Mouse (Mus musculus): ENCODE results near the gene Rdx. TPM values are rescaled to one million over a fixed set of nuclear protein-coding genes. Genes with fewer than 3 reads are reported as not detected.
A peak's percentile ranks its signal among the peaks of the same experiment; 100 is the strongest.

Gene Rdx
- 72.5 and 81.2 TPM in 2 replicates for polyA plus RNA-seq (2015; fragmentation: Nextera tagmentation; extraction: Ambion mirVana)

- Histone ChIP-seq H3K4me2 (peak within 1 kb of the TSS; percentile 69), H3K9me3 (replicated peaks) (no peaks in the 10 kb centered on the region), H3K27ac (replicated peaks) (peak within 1 kb of the TSS; percentile 98), H3K4me1 (peaks cover 24% of the 10 kb centered on the region), H3K27me3 (replicated peaks) (no peaks in the 10 kb centered on the region), H3K4me3 (replicated peaks) (peak within 1 kb of the TSS; percentile 94), H3K9ac (replicated peaks) (peak within 1 kb of the TSS; percentile 95), H3K36me3 (no peaks in the 10 kb centered on the region)
- peak; percentile 26; the same call in 1 of the 2 replicates for ATAC-seq (ENCODE audit: low FRiP score)
- 1% methylated on average over 17 of the region's 17 CpGs for WGBS
Measured at GRCm38 (mm10) chr9:52047129-52047820, at the start of gene Rdx. TSS of gene Rdx (plus strand) at chr9:52047173.

GRCm38 (mm10) chr9:52003501-52003900, 43.5 kb upstream of the Rdx start:
- Histone ChIP-seq H3K27ac (replicated peaks) (no peak overlapping the region), H3K27me3 (replicated peaks) (no peaks in the 10 kb centered on the region), H3K9ac (replicated peaks) (no peak overlapping the region), H3K4me3 (replicated peaks) (no peak overlapping the region), H3K4me2 (no peak overlapping the region), H3K4me1 (no peaks in the 10 kb centered on the region), H3K9me3 (replicated peaks) (no peaks in the 10 kb centered on the region), H3K36me3 (no peaks in the 10 kb centered on the region)
- ATAC-seq (ENCODE audit: low FRiP score) = no peak
- WGBS = 60% methylated on average over 4 of the region's 4 CpGs

DNA sequence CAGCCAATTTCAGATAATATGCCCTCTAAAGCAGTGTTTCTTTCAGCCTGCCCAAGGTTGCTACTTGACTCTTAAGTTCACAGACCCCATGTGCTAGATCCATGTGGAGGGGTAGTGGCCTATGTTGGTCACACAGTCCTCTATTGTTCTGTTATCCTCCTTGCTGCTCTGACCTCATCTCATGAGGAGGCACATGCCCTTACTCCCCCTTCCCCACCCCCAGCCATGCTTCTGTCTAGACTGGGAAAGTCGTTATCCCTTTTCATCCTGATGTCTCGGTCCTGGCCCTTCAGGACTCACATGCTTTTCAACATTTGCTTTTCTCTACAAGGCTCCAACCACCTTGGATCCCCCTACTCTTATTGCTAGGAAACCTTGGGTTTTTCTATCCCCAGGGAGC, 39.6 kb upstream of the Rdx start:
- no peak overlapping the region for H3K27ac ChIP-seq (replicated peaks)
- no peak for ATAC-seq (ENCODE audit: low FRiP score)
- no peak overlapping the region for H3K4me3 ChIP-seq (replicated peaks)
- H3K27me3 ChIP-seq (replicated peaks) = no peaks in the 10 kb centered on the region
- WGBS = 54% methylated on average over 2 of the region's 2 CpGs
- H3K9ac ChIP-seq (replicated peaks) = no peak overlapping the region
- H3K4me1 ChIP-seq = no peaks in the 10 kb centered on the region
- no peaks in the 10 kb centered on the region for H3K36me3 ChIP-seq
- no peaks in the 10 kb centered on the region for H3K9me3 ChIP-seq (replicated peaks)
- no peak overlapping the region for H3K4me2 ChIP-seq

DNA sequence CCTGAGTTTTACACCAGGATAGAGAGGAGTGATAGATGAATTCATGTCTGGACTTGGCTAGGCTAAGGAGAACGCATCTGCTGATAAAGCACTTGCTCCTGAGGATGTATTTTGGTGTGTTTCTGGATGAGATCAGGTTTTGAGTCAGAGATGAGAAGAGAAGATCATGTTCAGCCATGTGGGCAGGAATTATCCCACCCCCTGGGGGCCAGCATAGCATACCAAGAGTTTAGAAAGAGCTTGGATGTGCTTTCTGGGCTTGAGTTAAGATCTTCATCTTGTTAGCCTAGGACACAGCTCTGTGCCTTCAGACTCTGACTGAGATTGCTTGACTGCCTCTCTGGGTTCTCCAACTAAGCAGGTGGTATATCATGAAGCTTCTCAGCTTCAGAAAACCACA, 38.5 kb upstream of the Rdx start:
- no peaks in the 10 kb centered on the region for H3K27me3 ChIP-seq (replicated peaks)
- ATAC-seq (ENCODE audit: low FRiP score) = no peak
- no peak overlapping the region for H3K4me3 ChIP-seq (replicated peaks)
- H3K9ac ChIP-seq (replicated peaks) = no peak overlapping the region
- H3K27ac ChIP-seq (replicated peaks) = no peak overlapping the region
- whole genome bisulfite sequencing = 97% methylated on average over 1 of the region's 1 CpGs
- H3K4me2 ChIP-seq = no peak overlapping the region
- no peaks in the 10 kb centered on the region for H3K36me3 ChIP-seq
- no peaks in the 10 kb centered on the region for H3K4me1 ChIP-seq
- H3K9me3 ChIP-seq (replicated peaks) = no peaks in the 10 kb centered on the region

DNA sequence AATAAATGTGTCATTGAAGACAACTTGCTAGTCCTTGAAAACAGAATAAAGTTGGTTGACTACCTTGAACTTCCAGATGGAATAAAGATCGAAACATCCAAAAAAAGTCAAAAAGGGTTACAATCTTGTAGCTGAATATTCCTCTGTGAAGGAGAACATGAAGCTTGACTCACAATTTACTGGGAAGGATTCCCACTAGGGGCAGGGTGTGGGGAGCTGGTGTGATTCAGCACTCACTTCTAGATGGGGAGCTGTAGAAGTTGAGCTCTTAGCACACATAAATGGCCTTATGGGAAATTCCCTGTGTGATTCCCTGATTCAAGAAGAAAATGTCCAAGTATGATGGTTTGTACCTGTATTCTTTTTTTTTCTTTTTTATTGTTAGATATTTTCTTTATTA, 34.7 kb upstream of the Rdx start:
- no peak for ATAC-seq (ENCODE audit: low FRiP score)
- no peaks in the 10 kb centered on the region for H3K4me1 ChIP-seq
- H3K4me3 ChIP-seq (replicated peaks) = no peak overlapping the region
- H3K9ac ChIP-seq (replicated peaks) = no peak overlapping the region
- H3K27me3 ChIP-seq (replicated peaks) = no peaks in the 10 kb centered on the region
- H3K9me3 ChIP-seq (replicated peaks) = no peaks in the 10 kb centered on the region
- H3K4me2 ChIP-seq = no peak overlapping the region
- H3K27ac ChIP-seq (replicated peaks) = no peak overlapping the region
- H3K36me3 ChIP-seq = no peaks in the 10 kb centered on the region
- WGBS = 93% methylated on average over 1 of the region's 1 CpGs

GRCm38 (mm10) chr9:52012781-52013436, 34.1 kb upstream of the Rdx start:
- no peak for ATAC-seq (ENCODE audit: low FRiP score)
- H3K4me1 ChIP-seq = no peaks in the 10 kb centered on the region
- no peaks in the 10 kb centered on the region for H3K36me3 ChIP-seq
- H3K4me3 ChIP-seq (replicated peaks) = no peak overlapping the region
- no peak overlapping the region for H3K4me2 ChIP-seq
- WGBS = 91% methylated on average over 5 of the region's 5 CpGs
- no peaks in the 10 kb centered on the region for H3K27me3 ChIP-seq (replicated peaks)
- no peak overlapping the region for H3K9ac ChIP-seq (replicated peaks)
- no peak overlapping the region for H3K27ac ChIP-seq (replicated peaks)
- H3K9me3 ChIP-seq (replicated peaks) = no peaks in the 10 kb centered on the region

DNA sequence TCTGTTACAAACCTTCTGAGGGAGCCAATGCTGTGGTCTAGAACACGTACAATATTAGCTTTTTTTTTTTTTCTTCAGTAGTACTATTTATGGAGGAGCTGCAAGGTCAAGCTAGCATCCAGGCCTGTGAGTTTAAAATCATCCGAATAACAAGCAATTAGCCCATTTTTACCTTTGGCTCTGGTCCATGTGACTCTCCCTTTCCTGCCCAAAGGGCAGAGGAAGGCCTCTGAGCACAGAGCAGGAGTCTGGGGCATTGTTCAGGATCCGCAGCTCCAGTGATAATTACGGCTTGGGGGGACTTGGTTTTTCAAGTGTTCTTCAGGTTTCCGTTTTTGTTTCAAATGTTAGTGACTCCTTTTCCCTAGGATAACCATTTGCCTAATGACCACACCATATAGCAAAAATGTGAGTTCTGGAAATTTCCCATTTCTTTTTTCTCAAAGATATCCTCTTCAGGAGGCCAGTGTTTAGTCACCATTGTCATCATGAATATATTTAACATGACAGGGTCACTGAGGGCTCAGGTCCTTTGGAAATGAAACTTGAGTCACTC, 33.0 kb upstream of the Rdx start:
- Histone ChIP-seq H3K27ac (replicated peaks) (no peak overlapping the region), H3K4me3 (replicated peaks) (no peak overlapping the region), H3K4me1 (no peaks in the 10 kb centered on the region), H3K9ac (replicated peaks) (no peak overlapping the region), H3K4me2 (no peak overlapping the region), H3K9me3 (replicated peaks) (no peaks in the 10 kb centered on the region), H3K27me3 (replicated peaks) (no peaks in the 10 kb centered on the region), H3K36me3 (no peaks in the 10 kb centered on the region)
- ATAC-seq (ENCODE audit: low FRiP score) = no peak
- WGBS = 71% methylated on average over 5 of the region's 5 CpGs

DNA sequence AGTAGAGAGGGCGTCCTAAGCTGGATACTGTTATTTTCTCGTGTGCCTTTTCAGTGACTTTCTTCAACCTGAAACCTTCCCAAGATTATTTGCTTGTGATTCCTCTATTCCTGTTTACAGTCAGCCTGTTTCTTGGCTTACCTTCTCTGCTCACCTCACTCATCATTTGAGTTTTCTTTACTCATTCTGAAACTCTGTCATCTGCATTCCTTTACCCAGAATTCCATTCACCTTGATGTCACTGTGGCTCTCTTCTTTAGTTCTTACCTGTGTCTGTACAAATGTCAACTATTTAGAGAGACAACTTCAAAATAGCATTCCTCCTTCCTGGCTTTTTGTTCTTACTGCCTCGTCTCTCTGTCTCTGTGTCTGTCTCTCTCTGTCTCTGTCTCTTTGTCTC, 29.9 kb upstream of the Rdx start:
- Histone ChIP-seq H3K9me3 (replicated peaks) (no peaks in the 10 kb centered on the region), H3K9ac (replicated peaks) (no peak overlapping the region), H3K27ac (replicated peaks) (no peak overlapping the region), H3K27me3 (replicated peaks) (no peaks in the 10 kb centered on the region), H3K4me3 (replicated peaks) (no peak overlapping the region), H3K4me2 (no peak overlapping the region), H3K36me3 (no peaks in the 10 kb centered on the region), H3K4me1 (no peaks in the 10 kb centered on the region)
- WGBS = 87% methylated on average over 3 of the region's 3 CpGs
- no peak for ATAC-seq (ENCODE audit: low FRiP score)

- no peak for ATAC-seq (ENCODE audit: low FRiP score)
- no peaks in the 10 kb centered on the region for H3K27me3 ChIP-seq (replicated peaks)
- no peaks in the 10 kb centered on the region for H3K4me1 ChIP-seq
- no peak overlapping the region for H3K4me3 ChIP-seq (replicated peaks)
- H3K9ac ChIP-seq (replicated peaks) = no peak overlapping the region
- H3K4me2 ChIP-seq = no peak overlapping the region
- H3K9me3 ChIP-seq (replicated peaks) = no peaks in the 10 kb centered on the region
- H3K36me3 ChIP-seq = no peaks in the 10 kb centered on the region
- WGBS = 92% methylated on average over 2 of the region's 2 CpGs
- no peak overlapping the region for H3K27ac ChIP-seq (replicated peaks)
Measured at GRCm38 (mm10) chr9:52017824-52018223, 29.1 kb upstream of the Rdx start.

DNA sequence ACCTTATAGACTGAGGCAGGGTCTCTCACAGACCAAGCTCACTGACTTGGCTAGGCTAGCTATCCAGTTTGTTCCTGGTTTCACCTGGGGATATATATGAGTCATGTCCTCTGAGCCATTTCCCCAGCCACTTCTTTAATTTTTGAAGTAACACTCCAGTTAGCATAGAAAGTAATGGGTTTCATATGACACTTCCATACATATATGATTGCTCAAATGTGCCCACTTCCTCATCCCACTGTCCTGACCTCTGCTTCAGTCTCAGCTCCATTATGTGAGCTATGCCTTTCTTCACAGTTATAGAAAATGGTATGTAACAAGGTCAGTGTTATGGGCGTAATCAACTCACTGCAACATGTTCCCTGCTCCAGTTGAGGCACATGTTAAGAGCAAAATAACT, 28.5 kb upstream of the Rdx start:
- WGBS = 88% methylated on average over 1 of the region's 1 CpGs
- Histone ChIP-seq H3K27me3 (replicated peaks) (no peaks in the 10 kb centered on the region), H3K36me3 (no peaks in the 10 kb centered on the region), H3K4me2 (no peak overlapping the region), H3K9ac (replicated peaks) (no peak overlapping the region), H3K4me3 (replicated peaks) (no peak overlapping the region), H3K27ac (replicated peaks) (no peak overlapping the region), H3K4me1 (no peaks in the 10 kb centered on the region), H3K9me3 (replicated peaks) (no peaks in the 10 kb centered on the region)
- no peak for ATAC-seq (ENCODE audit: low FRiP score)

GRCm38 (mm10) chr9:52027257-52028020, 19.5 kb upstream of the Rdx start:
- Histone ChIP-seq H3K9me3 (replicated peaks) (no peaks in the 10 kb centered on the region), H3K4me1 (no peaks in the 10 kb centered on the region), H3K9ac (replicated peaks) (no peak overlapping the region), H3K4me2 (no peak overlapping the region), H3K36me3 (no peaks in the 10 kb centered on the region), H3K4me3 (replicated peaks) (no peak overlapping the region), H3K27ac (replicated peaks) (no peak overlapping the region), H3K27me3 (replicated peaks) (no peaks in the 10 kb centered on the region)
- no peak for ATAC-seq (ENCODE audit: low FRiP score)
- 39% methylated on average over 5 of the region's 5 CpGs for WGBS

All from neural tube, embryonic 15.5 days (tissue).